Mouse (Mus musculus): ENCODE measurements at regions not wholly inside any gene's neighbourhood (a gene's known extent, or its start where the extent isn't known, plus 50 kb on each side); places are given as distances from the start of the nearest gene placed in this dataset.
"Not testable (repeated sequence)": the region's sequence is repeated elsewhere in the genome, so short reads cannot be mapped to it uniquely, and the experiment has no call there.

- DNase-seq (ENCODE audit: low spot score), result no peak
Measured at GRCm38 (mm10) chr9:80961818-80962217, 496.5 kb upstream of the Impg1 start.

GRCm38 (mm10) chr9:80942991-80943390 is 477.7 kb upstream of the Impg1 start:
- DNase-seq (ENCODE audit: low spot score), result no peak

GRCm38 (mm10) chr9:80941424-80941823 is 476.1 kb upstream of the Impg1 start:
- DNase-seq (ENCODE audit: low spot score), result no peak

- no peak for DNase-seq (ENCODE audit: low spot score)
Measured at GRCm38 (mm10) chr9:80938238-80938637, 473.0 kb upstream of the Impg1 start.

- no peak for DNase-seq (ENCODE audit: low spot score)
Measured at GRCm38 (mm10) chr9:80930628-80931027, 465.3 kb upstream of the Impg1 start.

GRCm38 (mm10) chr9:80920304-80920703 is 455.0 kb upstream of the Impg1 start:
- DNase-seq (ENCODE audit: low spot score), result no peak

- no peak for DNase-seq (ENCODE audit: low spot score)
Measured at GRCm38 (mm10) chr9:80913867-80914266, 448.6 kb upstream of the Impg1 start.

GRCm38 (mm10) chr9:80912177-80912576 is 446.9 kb upstream of the Impg1 start:
- no peak for DNase-seq (ENCODE audit: low spot score)

- DNase-seq (ENCODE audit: low spot score), result no peak
Measured at GRCm38 (mm10) chr9:80866807-80867206, 401.5 kb upstream of the Impg1 start.

- no peak for DNase-seq (ENCODE audit: low spot score)
Measured at GRCm38 (mm10) chr9:80858998-80859397, 393.7 kb upstream of the Impg1 start.

GRCm38 (mm10) chr9:80848190-80848589 is 382.9 kb upstream of the Impg1 start:
- DNase-seq (ENCODE audit: low spot score), result no peak

GRCm38 (mm10) chr9:80832808-80833207 is 367.5 kb upstream of the Impg1 start:
- no peak for DNase-seq (ENCODE audit: low spot score)

- DNase-seq (ENCODE audit: low spot score), result no peak
Measured at GRCm38 (mm10) chr9:80825346-80825745, 360.1 kb upstream of the Impg1 start.

GRCm38 (mm10) chr9:80820066-80820465 is 354.8 kb upstream of the Impg1 start:
- no peak for DNase-seq (ENCODE audit: low spot score)

GRCm38 (mm10) chr9:80819070-80819469 is 353.8 kb upstream of the Impg1 start:
- DNase-seq (ENCODE audit: low spot score), result no peak

GRCm38 (mm10) chr9:80813921-80814320 is 348.6 kb upstream of the Impg1 start:
- peak; percentile 62 for DNase-seq (ENCODE audit: low spot score)

GRCm38 (mm10) chr9:80791523-80791922 is 326.2 kb upstream of the Impg1 start:
- DNase-seq (ENCODE audit: low spot score), result no peak

GRCm38 (mm10) chr9:80774541-80774940 is 309.3 kb upstream of the Impg1 start:
- DNase-seq (ENCODE audit: low spot score), result no peak

- DNase-seq (ENCODE audit: low spot score), result not testable (repeated sequence)
Measured at GRCm38 (mm10) chr9:80735806-80736205, 270.5 kb upstream of the Impg1 start.

- DNase-seq (ENCODE audit: low spot score), result no peak
Measured at GRCm38 (mm10) chr9:80732971-80733370, 267.7 kb upstream of the Impg1 start.

GRCm38 (mm10) chr9:80723638-80724037 is 258.4 kb upstream of the Impg1 start:
- DNase-seq (ENCODE audit: low spot score), result no peak

- no peak for DNase-seq (ENCODE audit: low spot score)
Measured at GRCm38 (mm10) chr9:80718516-80718915, 253.2 kb upstream of the Impg1 start.

GRCm38 (mm10) chr9:80709781-80710180 is 244.5 kb upstream of the Impg1 start:
- no peak for DNase-seq (ENCODE audit: low spot score)

- no peak for DNase-seq (ENCODE audit: low spot score)
Measured at GRCm38 (mm10) chr9:80705264-80705663, 240.0 kb upstream of the Impg1 start.

GRCm38 (mm10) chr9:80697171-80697570 is 231.9 kb upstream of the Impg1 start:
- DNase-seq (ENCODE audit: low spot score), result no peak

Data from urinary bladder, adult 2 months (tissue).